Mouse (Mus musculus) hindbrain, embryonic 15.5 days (tissue): ENCODE results near the gene Mst1r. TPM values are rescaled to one million over a fixed set of nuclear protein-coding genes. Genes with fewer than 3 reads are reported as not detected.

ENCODE experiments used
- ATAC-seq: fragments of 200-750 bp; cut with Nextera tagmentation; 2 replicates; pipeline ENCODE4 v1.8.0; 2017; ENCODE audit warnings: low read depth, moderate number of reproducible peaks, moderate TSS enrichment; ENCODE audit not compliant: low FRiP score
- H3K27ac ChIP-seq: fragments of 300-500 bp; sonication (generic); replicated peaks from 2 replicates; pipeline ENCODE4 v1.5.1; 2015; ENCODE audit warnings: mild to moderate bottlenecking, inconsistent platforms
- H3K27me3 ChIP-seq: fragments of 300-500 bp; sonication (generic); 2 replicates; pipeline ENCODE4 v1.6.1; 2015; ENCODE audit warnings: control low read depth, inconsistent platforms
- H3K36me3 ChIP-seq: fragments of 300-500 bp; sonication (generic); 2 replicates; pipeline ENCODE4 v1.6.1; 2015; ENCODE audit warnings: control low read depth, inconsistent platforms
- H3K4me1 ChIP-seq: fragments of 300-500 bp; sonication (generic); replicated peaks from 2 replicates; pipeline ENCODE4 v1.6.1; 2015; ENCODE audit warnings: control low read depth, inconsistent platforms
- H3K4me2 ChIP-seq: fragments of 300-500 bp; sonication (generic); 2 replicates; pipeline ENCODE4 v1.6.1; 2015; ENCODE audit warnings: moderate library complexity, mild to moderate bottlenecking, inconsistent platforms
- H3K4me3 ChIP-seq: fragments of 300-500 bp; sonication (generic); 2 replicates; pipeline ENCODE4 v1.5.1; 2015; ENCODE audit warnings: mild to moderate bottlenecking, inconsistent platforms
- H3K9ac ChIP-seq: fragments of 300-500 bp; sonication (generic); 2 replicates; pipeline ENCODE4 v1.6.1; 2015; ENCODE audit warnings: inconsistent platforms
- H3K9me3 ChIP-seq: fragments of 300-500 bp; sonication (generic); 2 replicates; pipeline ENCODE4 v1.6.1; 2016; ENCODE audit warnings: control low read depth, inconsistent platforms
- WGBS: fragments of 180-500 bp; shearing (Covaris S2); methylation state at CpG from one replicate; pipeline ENCODE4 v1.1.7; 2015; 5-methylcytosine and 5-hydroxymethylcytosine counted together
- polyA plus RNA-seq: library from polyadenylated mRNA; unstranded; fragments of >200 nt; fragmentation: Nextera tagmentation; extraction: Ambion mirVana; gene quantifications from 2 replicates; pipeline ENCODE4 v1.2.1, GENCODE M21; 2015

Mst1r gene
- polyA plus RNA-seq, 1 experiment from 2014 or later = 1.9 TPM

- no peak for ATAC-seq
- Histone ChIP-seq H3K4me2 (no peak overlapping the region), H3K27ac (no peak overlapping the region), H3K9ac (no peak overlapping the region), H3K4me1 (peaks cover 14% of the 10 kb centered on the region), H3K27me3 (no peaks in the 10 kb centered on the region), H3K4me3 (no peak overlapping the region), H3K9me3 (no peaks in the 10 kb centered on the region), H3K36me3 (no peaks in the 10 kb centered on the region)
- WGBS = 88% methylated on average over 6 of the region's 6 CpGs
These were observed 12.2 kb downstream of the Mst1r start for GRCm38 (mm10) chr9:107918884-107919283.

GRCm38 (mm10) chr9:107919441-107919840 lies 12.8 kb downstream of the Mst1r start:
- H3K4me1 ChIP-seq = peaks cover 20% of the 10 kb centered on the region

DNA sequence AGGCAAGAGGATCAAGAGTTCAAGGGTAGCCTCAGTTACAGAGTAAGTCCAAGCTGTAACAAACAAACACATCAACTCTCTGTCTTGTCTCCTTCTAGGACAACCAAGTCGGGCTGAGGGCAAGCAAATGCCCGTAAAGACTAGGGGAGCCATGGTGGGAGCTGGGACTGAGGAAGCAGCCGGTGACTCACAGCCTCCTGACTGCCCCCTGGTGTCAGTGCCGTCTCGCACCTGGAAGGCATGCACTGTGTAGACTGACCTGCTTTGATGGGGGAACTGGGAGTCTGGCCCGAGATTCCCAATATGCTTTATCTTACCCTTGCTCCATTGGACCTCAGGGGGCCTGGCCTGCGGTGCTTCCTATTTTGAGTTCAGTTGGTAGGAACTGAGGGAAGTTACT lies 16.3 kb downstream of the Mst1r start:
- Histone ChIP-seq H3K4me3 (no peak overlapping the region), H3K27ac (no peak overlapping the region), H3K9ac (no peak overlapping the region), H3K27me3 (no peaks in the 10 kb centered on the region), H3K4me1 (peaks cover 28% of the 10 kb centered on the region), H3K36me3 (no peaks in the 10 kb centered on the region), H3K4me2 (no peak overlapping the region), H3K9me3 (no peaks in the 10 kb centered on the region)
- WGBS = 31% methylated on average over 7 of the region's 7 CpGs
- ATAC-seq = no peak

More at GRCm38 (mm10) chr9:107919441-107919840, 12.8 kb downstream of the Mst1r start:
- Histone ChIP-seq H3K4me3 (no peak overlapping the region), H3K36me3 (no peaks in the 10 kb centered on the region), H3K9ac (no peak overlapping the region), H3K4me2 (no peak overlapping the region), H3K27me3 (no peaks in the 10 kb centered on the region), H3K27ac (no peak overlapping the region), H3K9me3 (no peaks in the 10 kb centered on the region)
- no peak for ATAC-seq
- WGBS = 87% methylated on average over 5 of the region's 5 CpGs

DNA sequence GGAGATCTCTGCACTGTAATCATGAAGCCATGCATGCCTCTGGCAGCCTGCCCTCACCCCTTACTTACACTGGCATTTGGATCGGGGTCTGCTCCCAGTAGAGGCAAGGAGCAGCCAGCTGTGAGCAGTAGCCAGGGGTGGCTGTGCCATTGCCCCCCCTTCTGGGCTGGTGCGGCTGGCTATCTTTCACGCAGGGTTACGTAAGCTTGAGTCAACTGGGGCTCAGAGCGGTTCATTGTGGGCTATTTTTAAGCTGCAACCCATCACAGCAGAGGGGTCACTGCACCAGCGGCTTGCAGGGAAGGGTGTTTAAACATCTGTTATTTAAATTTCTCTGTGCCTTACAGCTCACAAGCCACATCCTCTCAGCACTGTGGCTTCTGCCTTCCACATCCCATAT lies 17.3 kb downstream of the Mst1r start:
- Histone ChIP-seq H3K4me1 (peaks cover 19% of the 10 kb centered on the region), H3K9ac (no peak overlapping the region), H3K27me3 (no peaks in the 10 kb centered on the region), H3K4me2 (no peak overlapping the region), H3K36me3 (no peaks in the 10 kb centered on the region), H3K4me3 (no peak overlapping the region), H3K9me3 (no peaks in the 10 kb centered on the region), H3K27ac (0 out of 2 replicates have a peak overlapping the region, but pooled peaks have one; percentile 34)
- ATAC-seq = no peak
- 41% methylated on average over 6 of the region's 6 CpGs for WGBS

DNA sequence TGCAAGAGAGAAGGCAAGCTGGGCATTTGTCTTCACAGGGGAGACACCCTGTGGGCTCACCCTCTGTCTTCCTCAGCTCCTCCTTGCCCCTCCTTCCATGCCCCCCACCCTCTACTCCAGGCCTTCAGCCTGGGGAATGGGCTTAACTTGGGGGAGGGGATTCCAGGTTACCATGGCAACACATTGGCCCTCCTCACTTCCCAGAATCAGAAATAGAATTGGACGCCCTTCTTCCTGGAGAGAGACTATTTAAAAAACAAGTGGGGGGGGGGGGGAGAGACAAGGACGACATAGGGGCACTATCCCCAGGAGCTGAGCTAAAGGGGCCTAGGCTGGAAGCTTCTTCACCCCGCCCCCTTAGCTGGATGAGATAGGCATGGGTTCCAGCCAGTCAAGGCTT lies 18.6 kb downstream of the Mst1r start:
- no peaks in the 10 kb centered on the region for H3K9me3 ChIP-seq
- no peak overlapping the region for H3K4me2 ChIP-seq
- no peak overlapping the region for H3K4me3 ChIP-seq
- no peak for ATAC-seq
- WGBS = 23% methylated on average over 3 of the region's 3 CpGs
- no peak overlapping the region for H3K27ac ChIP-seq
- H3K4me1 ChIP-seq = peaks cover 19% of the 10 kb centered on the region
- no peaks in the 10 kb centered on the region for H3K27me3 ChIP-seq
- H3K36me3 ChIP-seq = no peaks in the 10 kb centered on the region
- no peak overlapping the region for H3K9ac ChIP-seq

DNA sequence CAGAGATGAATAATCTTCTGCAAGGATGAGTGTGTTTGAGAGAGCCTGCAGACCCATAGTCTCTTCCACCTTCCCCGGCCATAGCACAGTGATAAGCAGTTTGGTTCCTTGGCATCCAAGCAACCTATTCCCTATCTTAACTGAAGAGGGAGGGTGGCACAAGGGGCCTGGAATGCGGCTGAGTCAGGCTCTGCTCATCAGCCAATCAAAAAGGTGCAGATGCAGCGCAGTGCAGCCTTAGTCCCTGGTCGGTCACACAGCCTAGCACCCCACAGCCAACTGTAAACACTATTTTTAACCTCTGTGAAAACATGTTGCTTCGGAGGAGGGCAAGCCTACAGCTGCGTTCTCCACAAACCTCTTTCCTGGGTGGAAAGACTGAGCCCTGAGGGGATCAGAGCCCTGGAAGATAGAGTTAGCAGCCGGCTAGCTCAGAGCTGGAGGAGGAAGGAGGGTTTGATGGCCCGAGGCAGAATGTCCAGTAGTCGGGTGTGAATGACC lies 20.3 kb downstream of the Mst1r start:
- peaks cover 19% of the 10 kb centered on the region for H3K4me1 ChIP-seq
- H3K27ac ChIP-seq = no peak overlapping the region
- no peak overlapping the region for H3K4me2 ChIP-seq
- no peaks in the 10 kb centered on the region for H3K27me3 ChIP-seq
- 60% methylated on average over 9 of the region's 9 CpGs for WGBS
- no peak overlapping the region for H3K4me3 ChIP-seq
- no peak overlapping the region for H3K9ac ChIP-seq
- ATAC-seq = no peak
- no peaks in the 10 kb centered on the region for H3K9me3 ChIP-seq
- no peaks in the 10 kb centered on the region for H3K36me3 ChIP-seq

DNA sequence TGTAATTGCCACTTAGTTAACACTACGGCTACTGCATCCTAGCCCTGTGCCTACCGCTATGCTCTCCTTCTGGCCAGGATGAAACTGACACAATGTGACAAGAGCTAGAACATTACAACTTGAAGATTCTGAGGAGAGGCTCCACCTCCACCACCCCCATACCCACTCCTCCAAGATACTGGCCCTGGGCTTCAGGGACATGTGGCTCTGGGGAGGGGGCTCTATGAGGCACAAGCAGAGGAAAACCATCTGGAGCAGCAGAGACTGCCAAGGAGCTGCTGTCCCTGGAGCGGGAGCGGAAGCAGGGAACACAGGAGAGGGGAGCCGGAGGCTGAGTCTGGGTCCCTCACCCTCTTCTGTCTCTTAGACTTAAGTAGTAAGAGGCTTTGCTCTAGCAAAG lies 21.1 kb downstream of the Mst1r start:
- Histone ChIP-seq H3K27ac (no peak overlapping the region), H3K4me3 (no peak overlapping the region), H3K9me3 (no peaks in the 10 kb centered on the region), H3K27me3 (no peaks in the 10 kb centered on the region), H3K4me2 (no peak overlapping the region), H3K9ac (no peak overlapping the region), H3K4me1 (peaks cover 19% of the 10 kb centered on the region), H3K36me3 (no peaks in the 10 kb centered on the region)
- no peak for ATAC-seq
- 79% methylated on average over 5 of the region's 5 CpGs for WGBS

DNA sequence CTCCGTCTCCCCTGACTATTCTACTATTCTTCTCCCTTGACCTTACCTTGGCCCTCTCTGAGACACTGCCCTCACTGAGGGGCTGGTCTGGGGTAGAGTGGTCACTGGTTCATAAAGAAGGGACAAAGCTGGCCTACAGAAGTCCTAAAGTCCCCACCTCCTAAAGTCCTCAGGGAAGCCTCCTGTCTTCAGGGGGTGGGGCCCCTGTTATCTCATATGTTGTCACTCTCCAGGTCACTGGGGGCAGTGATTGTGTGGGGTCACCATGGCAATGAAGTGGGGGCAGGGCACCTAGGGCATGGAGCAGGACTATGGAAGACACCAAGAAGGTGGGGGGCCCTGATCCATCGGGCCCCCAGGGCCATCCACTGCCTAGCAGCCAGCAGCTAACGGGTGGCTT lies 21.5 kb downstream of the Mst1r start, which contains the start of gene Actl11:
Gene Actl11, plus strand, starts transcription at position 301 of the 400 bp plus-strand sequence.
- Histone ChIP-seq H3K9me3 (no peaks in the 10 kb centered on the region), H3K27ac (no peak within 1 kb of the TSS), H3K4me2 (no peak within 1 kb of the TSS), H3K4me1 (peaks cover 19% of the 10 kb centered on the region), H3K36me3 (no peaks in the 10 kb centered on the region), H3K4me3 (no peak within 1 kb of the TSS), H3K9ac (no peak within 1 kb of the TSS), H3K27me3 (no peaks in the 10 kb centered on the region)
- 76% methylated on average over 3 of the region's 3 CpGs for WGBS
- no peak for ATAC-seq

GRCm38 (mm10) chr9:107932221-107932620 lies 25.5 kb downstream of the Mst1r start:
- WGBS = 50% methylated on average over 4 of the region's 4 CpGs
- Histone ChIP-seq H3K9ac (no peak overlapping the region), H3K4me3 (no peak overlapping the region), H3K4me2 (no peak overlapping the region), H3K36me3 (no peaks in the 10 kb centered on the region), H3K27ac (no peak overlapping the region), H3K27me3 (peaks cover 3% of the 10 kb centered on the region; the same call in 1 of the 2 replicates), H3K9me3 (no peaks in the 10 kb centered on the region), H3K4me1 (peaks cover 20% of the 10 kb centered on the region)
- no peak for ATAC-seq

DNA sequence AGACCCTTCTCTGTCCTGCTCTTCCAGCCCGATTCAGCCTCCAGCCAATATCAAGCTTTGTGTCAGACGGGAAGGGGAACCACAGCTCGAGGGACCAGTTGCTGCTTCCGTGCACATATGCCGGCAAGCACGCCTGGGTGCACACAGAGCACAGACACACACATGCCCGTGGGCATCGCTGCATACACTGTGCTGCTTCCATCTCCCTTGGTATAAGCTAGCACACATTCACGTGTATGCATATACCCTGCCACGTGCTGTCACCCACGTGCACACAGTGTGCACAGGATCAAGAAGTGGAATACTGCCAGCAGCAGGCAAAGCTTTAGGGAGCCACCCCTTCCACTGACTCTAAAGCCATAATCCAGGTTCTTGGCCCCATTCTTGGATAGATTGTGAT lies 27.5 kb downstream of the Mst1r start:
- H3K36me3 ChIP-seq = no peaks in the 10 kb centered on the region
- ATAC-seq = no peak
- no peak overlapping the region for H3K9ac ChIP-seq
- WGBS = 74% methylated on average over 11 of the region's 11 CpGs
- no peak overlapping the region for H3K4me3 ChIP-seq
- H3K27me3 ChIP-seq = peaks cover 3% of the 10 kb centered on the region; the same call in 1 of the 2 replicates
- H3K4me2 ChIP-seq = no peak overlapping the region
- no peaks in the 10 kb centered on the region for H3K9me3 ChIP-seq
- peaks cover 22% of the 10 kb centered on the region for H3K4me1 ChIP-seq
- no peak overlapping the region for H3K27ac ChIP-seq

- H3K9me3 ChIP-seq = no peaks in the 10 kb centered on the region
- 16% methylated on average over 3 of the region's 3 CpGs for WGBS
- peak within 1 kb of the TSS; percentile 57 for H3K4me3 ChIP-seq
- H3K27me3 ChIP-seq = peaks cover 3% of the 10 kb centered on the region; the same call in 1 of the 2 replicates
- peak within 1 kb of the TSS; percentile 57 for H3K9ac ChIP-seq
- H3K36me3 ChIP-seq = no peaks in the 10 kb centered on the region
- H3K4me2 ChIP-seq = peak within 1 kb of the TSS; percentile 94
- H3K27ac ChIP-seq = no peak within 1 kb of the TSS
- no peak for ATAC-seq
- H3K4me1 ChIP-seq = peaks cover 22% of the 10 kb centered on the region
These were observed 28.7 kb downstream of the Mst1r start, which contains the start of gene Camkv for GRCm38 (mm10) chr9:107935374-107935773. Gene Camkv, plus strand, starts transcription at chr9:107935674.

GRCm38 (mm10) chr9:107935790-107936214 lies 29.1 kb downstream of the Mst1r start:
- Histone ChIP-seq H3K4me3 (peak overlapping the region; percentile 57), H3K9ac (peak overlapping the region; percentile 57), H3K4me1 (peaks cover 22% of the 10 kb centered on the region), H3K9me3 (no peaks in the 10 kb centered on the region), H3K27ac (no peak overlapping the region), H3K36me3 (no peaks in the 10 kb centered on the region), H3K4me2 (peak overlapping the region; percentile 94), H3K27me3 (peaks cover 3% of the 10 kb centered on the region; the same call in 1 of the 2 replicates)
- peak; percentile 42; the same call in 1 of the 2 replicates for ATAC-seq
- 0% methylated on average over 41 of the region's 41 CpGs for WGBS
